Comparison of ENCODE assay signal across 25 mouse cellular contexts in genomic region chr16:20400707-20401591, GRCm38 (mm10). TPM values are rescaled to one million over a fixed set of nuclear protein-coding genes. Genes with fewer than 3 reads are reported as not detected.
DNase-seq lines count a peak whose midpoint lies in the region; ATAC-seq lines count a peak whose summit lies in the region.
"Had no signal": no experiment of that assay in that cellular context is flagged by ENCODE, and none has a peak within 500 bp of the region (broad histone marks: within the 10 kb centered on the region; RNA-seq: fewer than 3 reads in every experiment).

No protein-coding gene starts in this region.

- no peak overlapping the region for H3K4me3 ChIP-seq in midbrain, embryonic 10.5 days
- H3K4me3 ChIP-seq: embryonic facial prominence, embryonic 12.5 days; heart, embryonic 10.5 days; heart, embryonic 15.5 days; hindbrain, embryonic 13.5 days; limb, embryonic 13.5 days; lung, embryonic 15.5 days; midbrain, embryonic 12.5 days; neural tube, embryonic 13.5 days had no signal

- 92% methylated on average over 12 of the region's 12 CpGs for WGBS in midbrain, embryonic 10.5 days

- H3K4me1 ChIP-seq in midbrain, embryonic 10.5 days, result no peaks in the 10 kb centered on the region
- H3K4me1 ChIP-seq: embryonic facial prominence, embryonic 12.5 days; heart, embryonic 10.5 days; heart, embryonic 15.5 days; hindbrain, embryonic 13.5 days; limb, embryonic 13.5 days; lung, embryonic 15.5 days; midbrain, embryonic 12.5 days; neural tube, embryonic 13.5 days had no signal

- DNase-seq in cerebellum, postnatal 25 days, result peak; percentile 20 to 54
- peak; percentile 16 to 34 for DNase-seq in frontal cortex, postnatal 36 days (ENCODE audit: low spot score in 2 of 2)
- no peak for DNase-seq in frontal cortex, postnatal 14 days (ENCODE audit: low spot score in 2 of 2)
- DNase-seq in right cerebral cortex, adult 18-20 months, result peak; percentile 26
- DNase-seq in right cerebral cortex, postnatal 25 days, result no peak
- no peak for DNase-seq in midbrain, embryonic 10.5 days (ENCODE audit: low spot score)
- DNase-seq: embryo, embryonic 11 days; gastrocnemius, postnatal 14 days; heart, postnatal 36 days; kidney, adult 8-10 months; kidney, postnatal 4 days; layer of hippocampus, adult 9-11 months; thymus, postnatal 4 days had no signal

- peaks cover 72% of the 10 kb centered on the region for H3K36me3 ChIP-seq in midbrain, embryonic 10.5 days

- no peak for ATAC-seq in cerebellum, adult (ENCODE audit: insufficient number of reproducible peaks, low FRiP score, low TSS enrichment)
- ATAC-seq: CD4-positive, CD25-positive, alpha-beta regulatory T cell, adult 4 months; intestine, embryonic 16.5 days had no signal

- no peak overlapping the region for H3K27ac ChIP-seq in midbrain, embryonic 10.5 days (replicated peaks)
- H3K27ac ChIP-seq: embryonic facial prominence, embryonic 12.5 days; heart, embryonic 10.5 days; heart, embryonic 15.5 days; hindbrain, embryonic 13.5 days; kidney, postnatal 0 days; limb, embryonic 13.5 days; lung, embryonic 15.5 days; midbrain, embryonic 12.5 days; neural tube, embryonic 13.5 days had no signal

- no peaks in the 10 kb centered on the region for H3K9me3 ChIP-seq in midbrain, embryonic 10.5 days (replicated peaks)
- H3K9me3 ChIP-seq: embryonic facial prominence, embryonic 12.5 days; heart, embryonic 10.5 days; heart, embryonic 15.5 days; hindbrain, embryonic 13.5 days; limb, embryonic 13.5 days; lung, embryonic 15.5 days; midbrain, embryonic 12.5 days; neural tube, embryonic 13.5 days had no signal

- no peaks in the 10 kb centered on the region for H3K27me3 ChIP-seq in midbrain, embryonic 10.5 days (ENCODE audit: low read depth, poor library complexity, severe bottlenecking)
- H3K27me3 ChIP-seq: embryonic facial prominence, embryonic 12.5 days; heart, embryonic 15.5 days; hindbrain, embryonic 13.5 days; limb, embryonic 13.5 days; lung, embryonic 15.5 days; midbrain, embryonic 12.5 days; neural tube, embryonic 13.5 days had no signal

RNA-seq across cellular contexts. Expression of gene Abcc5, which starts 25.2 kb away (rescaled TPM):
- 56.1 and 72.8 TPM in 2 replicates for polyA plus RNA-seq in midbrain, embryonic 10.5 days (2016; fragmentation: Nextera tagmentation; extraction: Ambion mirVana)

Comparison
In these comparisons a context has a peak if more than half of its experiments do, and no peak if none do; other contexts are left out.
1. DNase-seq: peak in cerebellum, postnatal 25 days (2 of 2), frontal cortex, postnatal 36 days (2 of 2) and right cerebral cortex, adult 18-20 months (single experiment); none in frontal cortex, postnatal 14 days (0 of 2), right cerebral cortex, postnatal 25 days (single experiment) and midbrain, embryonic 10.5 days (single experiment).